Comparison of ENCODE assay signal across 8 mouse cellular contexts in genomic region chr17:36020191-36021073, GRCm38 (mm10). TPM values are rescaled to one million over a fixed set of nuclear protein-coding genes. Genes with fewer than 3 reads are reported as not detected.
DNase-seq lines count a peak whose midpoint lies in the region; ATAC-seq lines count a peak whose summit lies in the region.

TSS of gene H2-T24 (minus strand) at chr17:36020560.

- DNase-seq in 3134 (ENCODE audit: extremely low read depth, insufficient read length, low spot score) (peak; percentile 63), MEL-GATA-1-ER (ENCODE audit: extremely low read depth, low read depth) (peak; percentile 97)
- DNase-seq in heart, postnatal 36 days = peak; percentile 70 to 82
- DNase-seq in testis, postnatal 14 days (ENCODE audit: low spot score) = peak; percentile 48
- no peak for DNase-seq in frontal cortex, postnatal 25 days (ENCODE audit: low spot score in 2 of 2)

- peak within 1 kb of the TSS; percentile 32 for H3K27ac ChIP-seq in embryonic facial prominence, embryonic 12.5 days
- 0 out of 2 replicates have a peak within 1 kb of the TSS, but pooled peaks have one; percentile 29 for H3K27ac ChIP-seq in limb, embryonic 12.5 days
- H3K27ac ChIP-seq in midbrain, embryonic 15.5 days = no peak within 1 kb of the TSS

- H3K4me3 ChIP-seq in embryonic facial prominence, embryonic 12.5 days = no peak within 1 kb of the TSS
- no peak within 1 kb of the TSS for H3K4me3 ChIP-seq in limb, embryonic 12.5 days (replicated peaks)
- no peak within 1 kb of the TSS for H3K4me3 ChIP-seq in midbrain, embryonic 15.5 days

- no peaks in the 10 kb centered on the region for H3K9me3 ChIP-seq in embryonic facial prominence, embryonic 12.5 days
- no peaks in the 10 kb centered on the region for H3K9me3 ChIP-seq in limb, embryonic 12.5 days
- no peaks in the 10 kb centered on the region for H3K9me3 ChIP-seq in midbrain, embryonic 15.5 days

- peak within 1 kb of the TSS; percentile 23 for H3K4me2 ChIP-seq in embryonic facial prominence, embryonic 12.5 days (replicated peaks)
- peak within 1 kb of the TSS; percentile 35 for H3K4me2 ChIP-seq in limb, embryonic 12.5 days
- H3K4me2 ChIP-seq in midbrain, embryonic 15.5 days = no peak within 1 kb of the TSS; the same call in 1 of the 2 replicates

- H3K36me3 ChIP-seq in embryonic facial prominence, embryonic 12.5 days = no peaks in the 10 kb centered on the region
- peaks cover 5% of the 10 kb centered on the region; the same call in 1 of the 2 replicates for H3K36me3 ChIP-seq in limb, embryonic 12.5 days
- 0 out of 2 replicates have a peak, but pooled peaks cover 5% of the 10 kb centered on the region for H3K36me3 ChIP-seq in midbrain, embryonic 15.5 days (replicated peaks)

- peaks cover 13% of the 10 kb centered on the region; the same call in 1 of the 2 replicates for H3K4me1 ChIP-seq in embryonic facial prominence, embryonic 12.5 days
- H3K4me1 ChIP-seq in limb, embryonic 12.5 days (replicated peaks) = peaks cover 6% of the 10 kb centered on the region; the same call in 1 of the 2 replicates
- H3K4me1 ChIP-seq in midbrain, embryonic 15.5 days = no peaks in the 10 kb centered on the region

- WGBS in embryonic facial prominence, embryonic 12.5 days = 38% methylated on average over 15 of the region's 15 CpGs
- 40% methylated on average over 15 of the region's 15 CpGs for WGBS in limb, embryonic 12.5 days
- 39% methylated on average over 15 of the region's 15 CpGs for WGBS in midbrain, embryonic 15.5 days

- H3K27me3 ChIP-seq in embryonic facial prominence, embryonic 12.5 days = no peaks in the 10 kb centered on the region
- H3K27me3 ChIP-seq in limb, embryonic 12.5 days = no peaks in the 10 kb centered on the region
- H3K27me3 ChIP-seq in midbrain, embryonic 15.5 days (replicated peaks) = no peaks in the 10 kb centered on the region

- intact Hi-C loops in heart, postnatal 36 days (cut with DNase I) = loop anchor here (1.0 kb wide), 2 partner anchors 12 to 23 kb away; partner anchors contain the start of gene H2-T23

- 0 out of 2 replicates have a peak, but pooled peaks have one; percentile 60 for ATAC-seq in embryonic facial prominence, embryonic 12.5 days (ENCODE audit: insufficient number of reproducible peaks, insufficient read depth, low FRiP score, low TSS enrichment)
- no peak for ATAC-seq in limb, embryonic 12.5 days (ENCODE audit: insufficient number of reproducible peaks, insufficient read depth, low FRiP score, low TSS enrichment, low read depth)
- no peak for ATAC-seq in midbrain, embryonic 15.5 days (replicated peaks)

- no peak within 1 kb of the TSS for H3K9ac ChIP-seq in embryonic facial prominence, embryonic 12.5 days
- H3K9ac ChIP-seq in limb, embryonic 12.5 days (replicated peaks) = no peak within 1 kb of the TSS
- no peak within 1 kb of the TSS for H3K9ac ChIP-seq in midbrain, embryonic 15.5 days

RNA-seq across cellular contexts. Expression of gene H2-T24, which starts in this region (rescaled TPM):
- 3.7 and 5.5 TPM in 2 replicates for polyA plus RNA-seq in embryonic facial prominence, embryonic 12.5 days (2016; fragmentation: Nextera tagmentation; extraction: Ambion mirVana)
- total RNA-seq in heart, postnatal 36 days (2021) = 10 to 100 TPM in 1 of 2 experiments, 1 to 10 TPM in 1; 6.5 to 14.0 TPM
- 3.0 and 3.2 TPM in 2 replicates for polyA plus RNA-seq in limb, embryonic 12.5 days (2016; fragmentation: Nextera tagmentation; extraction: Ambion mirVana)
- 8.4 and 10.0 TPM in 2 replicates for polyA plus RNA-seq in midbrain, embryonic 15.5 days (2015; fragmentation: Nextera tagmentation; extraction: Ambion mirVana)

Comparison
In these comparisons a context has a peak if more than half of its experiments do, and no peak if none do; other contexts are left out.
1. DNase-seq: peak in 3134 (single experiment), MEL-GATA-1-ER (single experiment), heart, postnatal 36 days (2 of 2) and testis, postnatal 14 days (single experiment); none in frontal cortex, postnatal 25 days (0 of 2).